Mouse (Mus musculus) kidney, embryonic 15.5 days (tissue): ENCODE results near the gene Carns1. TPM values are rescaled to one million over a fixed set of nuclear protein-coding genes. Genes with fewer than 3 reads are reported as not detected.
A peak's percentile ranks its signal among the peaks of the same experiment; 100 is the strongest.

ENCODE experiments used
- ATAC-seq: fragments of 200-750 bp; cut with Nextera tagmentation; replicated peaks from 2 replicates; pipeline ENCODE4 v1.8.0; 2017; ENCODE audit warnings: moderate TSS enrichment; ENCODE audit not compliant: low FRiP score
- H3K27ac ChIP-seq: fragments of 300-500 bp; sonication (generic); 2 replicates; pipeline ENCODE4 v1.5.1; 2015; ENCODE audit warnings: mild to moderate bottlenecking, inconsistent platforms
- H3K27me3 ChIP-seq: fragments of 300-500 bp; sonication (generic); 2 replicates; pipeline ENCODE4 v1.6.1; 2015; ENCODE audit warnings: inconsistent platforms
- H3K36me3 ChIP-seq: fragments of 300-500 bp; sonication (generic); 2 replicates; pipeline ENCODE4 v1.6.1; 2015; ENCODE audit warnings: inconsistent platforms
- H3K4me1 ChIP-seq: fragments of 300-500 bp; sonication (generic); 2 replicates; pipeline ENCODE4 v1.6.1; 2015; ENCODE audit warnings: inconsistent platforms
- H3K4me2 ChIP-seq: fragments of 300-500 bp; sonication (generic); 2 replicates; pipeline ENCODE4 v1.6.1; 2015; ENCODE audit warnings: moderate library complexity, mild to moderate bottlenecking, inconsistent platforms
- H3K4me3 ChIP-seq: fragments of 300-500 bp; sonication (generic); replicated peaks from 2 replicates; pipeline ENCODE4 v1.5.1; 2015; ENCODE audit warnings: mild to moderate bottlenecking, inconsistent platforms
- H3K9ac ChIP-seq: fragments of 300-500 bp; sonication (generic); 2 replicates; pipeline ENCODE4 v1.6.1; 2015; ENCODE audit warnings: mild to moderate bottlenecking, inconsistent platforms
- H3K9me3 ChIP-seq: fragments of 300-500 bp; sonication (generic); replicated peaks from 2 replicates; pipeline ENCODE4 v1.6.1; 2016; ENCODE audit warnings: inconsistent platforms
- WGBS: fragments of 180-500 bp; shearing (Covaris S2); methylation state at CpG from one replicate; pipeline ENCODE4 v1.1.7; 2015; ENCODE audit warnings: mixed read lengths; 5-methylcytosine and 5-hydroxymethylcytosine counted together
- polyA plus RNA-seq: library from polyadenylated mRNA; unstranded; fragments of >200 nt; fragmentation: Nextera tagmentation; extraction: Ambion mirVana; gene quantifications from 2 replicates; pipeline ENCODE4 v1.2.1, GENCODE M21; 2015

Gene Carns1
- polyA plus RNA-seq, 1 experiment from 2014 or later = 2.9 TPM

DNA sequence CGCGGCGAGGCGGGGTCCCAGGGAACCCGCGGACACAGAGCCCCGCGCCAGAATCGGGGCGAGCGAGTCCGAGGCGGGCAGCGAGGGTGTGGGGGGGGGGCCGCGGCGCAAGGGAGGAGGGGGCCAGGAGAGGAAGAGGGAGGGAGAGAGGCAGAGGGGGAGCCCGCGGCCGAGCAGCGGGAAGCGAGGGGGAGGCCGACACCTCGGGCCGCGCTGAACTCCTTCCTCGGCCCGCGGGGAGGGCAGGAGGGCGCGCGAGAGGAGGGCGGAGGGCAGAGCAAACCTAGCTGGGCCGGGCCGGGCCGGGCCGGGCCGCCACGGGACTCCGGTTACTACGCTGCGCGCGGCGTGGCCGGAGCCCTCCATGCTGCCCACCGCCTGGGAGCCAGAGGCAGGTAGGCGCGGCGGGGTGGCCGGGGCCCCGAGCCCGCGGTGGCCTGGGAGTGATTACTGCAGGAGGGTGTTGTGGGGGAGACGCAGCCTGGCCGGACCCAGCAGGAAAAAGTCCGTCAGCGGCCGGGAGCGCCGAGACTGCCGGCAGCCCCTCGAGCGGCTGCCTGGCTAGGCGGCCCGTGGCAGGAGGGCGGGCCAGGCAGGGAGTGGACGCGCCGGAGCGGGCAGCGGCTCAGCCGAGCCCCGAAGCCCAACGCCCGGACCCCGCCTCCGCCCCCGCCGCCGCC, 39.6 kb upstream of the Carns1 start:
- peaks cover 78% of the 10 kb centered on the region for H3K4me1 ChIP-seq
- under 1% methylated on average over 58 of the region's 81 CpGs for WGBS
- ATAC-seq = peak; percentile 50
- peaks cover 5% of the 10 kb centered on the region; the same call in 1 of the 2 replicates for H3K27me3 ChIP-seq
- H3K9me3 ChIP-seq = no peaks in the 10 kb centered on the region
- no peaks in the 10 kb centered on the region for H3K36me3 ChIP-seq
- H3K27ac ChIP-seq = peak overlapping the region; percentile 94
- H3K9ac ChIP-seq = peak overlapping the region; percentile 85
- H3K4me3 ChIP-seq = peak overlapping the region; percentile 66
- peak overlapping the region; percentile 84 for H3K4me2 ChIP-seq

DNA sequence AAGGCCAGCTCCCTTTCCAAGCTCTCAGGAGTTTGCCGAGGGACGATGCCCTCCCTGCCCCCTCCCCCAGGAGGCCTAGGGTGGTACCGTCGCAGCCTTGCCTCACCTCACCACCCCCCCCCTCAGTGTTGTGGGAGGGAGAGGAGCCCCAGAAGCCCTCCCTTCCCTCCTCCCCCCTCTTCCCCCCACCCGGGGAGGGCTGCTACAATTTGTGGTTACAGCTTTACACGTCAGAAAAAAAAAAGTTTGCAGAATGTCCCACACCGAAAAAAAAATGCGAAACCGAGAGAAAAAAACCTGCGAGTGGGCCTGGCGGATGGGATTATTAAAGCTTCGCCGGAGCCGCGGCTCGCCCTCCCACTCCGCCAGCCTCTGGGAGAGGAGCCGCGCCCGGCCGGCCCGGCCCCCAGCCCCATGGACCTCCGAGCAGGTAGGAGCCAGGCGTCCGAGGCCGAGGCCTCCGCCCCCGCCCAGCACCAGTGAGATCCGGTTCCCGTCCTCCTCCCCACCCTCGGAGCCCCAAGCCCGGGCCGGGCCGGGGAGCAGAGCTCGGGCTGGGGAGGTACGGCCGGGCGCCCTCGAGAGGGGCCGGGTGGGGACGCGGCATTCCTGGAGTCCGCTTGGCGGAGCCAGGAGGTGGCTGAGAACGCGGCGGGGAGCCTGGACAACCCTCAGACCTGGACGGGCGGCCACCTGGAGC, 38.9 kb upstream of the Carns1 start, which contains the start of the genes Clcf1 and AC109138.7:
Gene Clcf1, plus strand, starts transcription at position 168 of the 700 bp plus-strand sequence.
Gene AC109138.7, plus strand, starts transcription at position 287 of the 700 bp plus-strand sequence.
- WGBS = 2% methylated on average over 48 of the region's 49 CpGs
- H3K27me3 ChIP-seq = peaks cover 5% of the 10 kb centered on the region; the same call in 1 of the 2 replicates
- peak within 1 kb of the TSS; percentile 66 for H3K4me3 ChIP-seq
- H3K36me3 ChIP-seq = no peaks in the 10 kb centered on the region
- peak within 1 kb of the TSS; percentile 94 for H3K27ac ChIP-seq
- ATAC-seq = peak; percentile 45
- peak within 1 kb of the TSS; percentile 84 for H3K4me2 ChIP-seq
- peak within 1 kb of the TSS; percentile 85 for H3K9ac ChIP-seq
- peaks cover 71% of the 10 kb centered on the region for H3K4me1 ChIP-seq
- H3K9me3 ChIP-seq = no peaks in the 10 kb centered on the region

GRCm38 (mm10) chr19:4213524-4213974, 38.3 kb upstream of the Carns1 start:
- no peaks in the 10 kb centered on the region for H3K36me3 ChIP-seq
- H3K27me3 ChIP-seq = peaks cover 5% of the 10 kb centered on the region; the same call in 1 of the 2 replicates
- H3K4me3 ChIP-seq = peak overlapping the region; percentile 66
- H3K9me3 ChIP-seq = no peaks in the 10 kb centered on the region
- peak overlapping the region; percentile 94 for H3K27ac ChIP-seq
- ATAC-seq = peak; percentile 30
- H3K4me1 ChIP-seq = peaks cover 67% of the 10 kb centered on the region
- H3K9ac ChIP-seq = peak overlapping the region; percentile 85
- WGBS = 8% methylated on average over 9 of the region's 9 CpGs
- H3K4me2 ChIP-seq = peak overlapping the region; percentile 84

- H3K36me3 ChIP-seq = no peaks in the 10 kb centered on the region
- peaks cover 5% of the 10 kb centered on the region; the same call in 1 of the 2 replicates for H3K27me3 ChIP-seq
- H3K4me1 ChIP-seq = peaks cover 53% of the 10 kb centered on the region
- no peak overlapping the region for H3K9ac ChIP-seq
- H3K27ac ChIP-seq = peak overlapping the region; percentile 69
- H3K4me2 ChIP-seq = peak overlapping the region; percentile 26
- 44% methylated on average over 4 of the region's 4 CpGs for WGBS
- H3K9me3 ChIP-seq = no peaks in the 10 kb centered on the region
- no peak for ATAC-seq
- H3K4me3 ChIP-seq = no peak overlapping the region
Measured at GRCm38 (mm10) chr19:4211891-4212588, 36.8 kb upstream of the Carns1 start.

DNA sequence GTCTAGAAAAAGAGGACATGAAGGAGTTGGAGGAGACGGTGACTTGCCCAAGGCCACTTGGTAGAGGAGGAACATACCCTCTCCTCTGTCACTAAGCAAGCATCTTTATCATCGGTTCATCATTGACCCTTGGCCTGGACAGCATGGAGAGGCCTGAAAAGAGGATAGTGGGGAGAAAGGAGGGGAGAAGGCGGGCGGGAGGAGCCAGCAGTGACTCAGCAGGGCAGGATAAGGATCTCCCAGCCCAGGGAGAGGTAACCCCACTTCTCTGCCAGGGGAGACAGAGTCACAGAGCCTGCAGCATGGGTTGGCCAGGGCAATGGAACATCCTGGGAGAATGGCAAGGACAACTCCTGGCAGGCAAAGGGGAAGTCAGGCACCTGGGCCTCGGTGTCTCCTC, 33.3 kb upstream of the Carns1 start:
- Histone ChIP-seq H3K27ac (no peak overlapping the region), H3K36me3 (no peaks in the 10 kb centered on the region), H3K9me3 (no peaks in the 10 kb centered on the region), H3K27me3 (peaks cover 10% of the 10 kb centered on the region), H3K9ac (no peak overlapping the region), H3K4me1 (peaks cover 28% of the 10 kb centered on the region), H3K4me3 (no peak overlapping the region), H3K4me2 (no peak overlapping the region)
- ATAC-seq = no peak
- 76% methylated on average over 5 of the region's 5 CpGs for WGBS

GRCm38 (mm10) chr19:4206971-4207370, 31.7 kb upstream of the Carns1 start:
- Histone ChIP-seq H3K36me3 (no peaks in the 10 kb centered on the region), H3K27me3 (peaks cover 10% of the 10 kb centered on the region), H3K4me3 (no peak overlapping the region), H3K9ac (no peak overlapping the region), H3K9me3 (no peaks in the 10 kb centered on the region), H3K4me2 (no peak overlapping the region), H3K4me1 (peaks cover 23% of the 10 kb centered on the region), H3K27ac (no peak overlapping the region)
- WGBS = 0% methylated on average over 2 of the region's 2 CpGs
- ATAC-seq = peak; percentile 67; the same call in 1 of the 2 replicates

DNA sequence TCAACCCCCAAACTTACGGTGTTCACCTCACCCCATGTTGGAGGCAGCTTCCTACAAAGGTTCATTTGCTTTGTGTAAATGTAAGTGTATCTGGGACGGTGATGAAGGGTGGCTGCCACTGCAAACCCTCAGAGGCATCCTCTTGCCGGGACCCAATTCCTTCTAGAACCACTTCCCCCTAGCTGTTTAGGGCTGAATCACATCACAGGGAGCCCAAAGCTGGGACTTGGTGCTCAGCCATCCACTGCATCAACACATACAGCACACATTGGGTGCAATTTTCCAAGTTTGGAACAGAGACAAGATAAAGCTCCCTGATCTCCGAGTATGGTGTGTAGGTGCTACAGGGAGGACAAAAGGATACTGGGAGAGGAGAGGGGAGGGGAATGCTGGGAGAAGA, 29.6 kb upstream of the Carns1 start:
- Histone ChIP-seq H3K27me3 (peaks cover 5% of the 10 kb centered on the region; the same call in 1 of the 2 replicates), H3K9ac (no peak overlapping the region), H3K4me2 (no peak overlapping the region), H3K4me3 (no peak overlapping the region), H3K27ac (no peak overlapping the region), H3K4me1 (peaks cover 25% of the 10 kb centered on the region), H3K9me3 (no peaks in the 10 kb centered on the region), H3K36me3 (peaks cover 3% of the 10 kb centered on the region)
- WGBS = 70% methylated on average over 4 of the region's 4 CpGs
- ATAC-seq = no peak

GRCm38 (mm10) chr19:4203604-4204326, 28.5 kb upstream of the Carns1 start:
- Histone ChIP-seq H3K36me3 (peaks cover 14% of the 10 kb centered on the region), H3K4me1 (peaks cover 29% of the 10 kb centered on the region), H3K9ac (no peak overlapping the region), H3K27ac (peak overlapping the region; percentile 15; the same call in 1 of the 2 replicates), H3K9me3 (no peaks in the 10 kb centered on the region), H3K27me3 (peaks cover 5% of the 10 kb centered on the region; the same call in 1 of the 2 replicates), H3K4me2 (no peak overlapping the region), H3K4me3 (no peak overlapping the region)
- ATAC-seq = no peak
- WGBS = 65% methylated on average over 13 of the region's 13 CpGs

- 63% methylated on average over 3 of the region's 3 CpGs for WGBS
- ATAC-seq = no peak
- Histone ChIP-seq H3K27ac (no peak overlapping the region), H3K4me2 (no peak overlapping the region), H3K9ac (no peak overlapping the region), H3K4me1 (peaks cover 29% of the 10 kb centered on the region), H3K36me3 (peaks cover 20% of the 10 kb centered on the region), H3K9me3 (no peaks in the 10 kb centered on the region), H3K27me3 (peaks cover 5% of the 10 kb centered on the region; the same call in 1 of the 2 replicates), H3K4me3 (no peak overlapping the region)
Measured at GRCm38 (mm10) chr19:4203148-4203547, 27.9 kb upstream of the Carns1 start.

- Histone ChIP-seq H3K4me2 (peak overlapping the region; percentile 92), H3K9me3 (no peaks in the 10 kb centered on the region), H3K36me3 (peaks cover 30% of the 10 kb centered on the region), H3K27me3 (peaks cover 5% of the 10 kb centered on the region; the same call in 1 of the 2 replicates), H3K9ac (peak overlapping the region; percentile 75), H3K4me1 (peaks cover 37% of the 10 kb centered on the region), H3K4me3 (peak overlapping the region; percentile 76), H3K27ac (peak overlapping the region; percentile 49; the same call in 1 of the 2 replicates)
- ATAC-seq = no peak
- 21% methylated on average over 7 of the region's 7 CpGs for WGBS
Measured at GRCm38 (mm10) chr19:4202149-4202548, 26.9 kb upstream of the Carns1 start.

DNA sequence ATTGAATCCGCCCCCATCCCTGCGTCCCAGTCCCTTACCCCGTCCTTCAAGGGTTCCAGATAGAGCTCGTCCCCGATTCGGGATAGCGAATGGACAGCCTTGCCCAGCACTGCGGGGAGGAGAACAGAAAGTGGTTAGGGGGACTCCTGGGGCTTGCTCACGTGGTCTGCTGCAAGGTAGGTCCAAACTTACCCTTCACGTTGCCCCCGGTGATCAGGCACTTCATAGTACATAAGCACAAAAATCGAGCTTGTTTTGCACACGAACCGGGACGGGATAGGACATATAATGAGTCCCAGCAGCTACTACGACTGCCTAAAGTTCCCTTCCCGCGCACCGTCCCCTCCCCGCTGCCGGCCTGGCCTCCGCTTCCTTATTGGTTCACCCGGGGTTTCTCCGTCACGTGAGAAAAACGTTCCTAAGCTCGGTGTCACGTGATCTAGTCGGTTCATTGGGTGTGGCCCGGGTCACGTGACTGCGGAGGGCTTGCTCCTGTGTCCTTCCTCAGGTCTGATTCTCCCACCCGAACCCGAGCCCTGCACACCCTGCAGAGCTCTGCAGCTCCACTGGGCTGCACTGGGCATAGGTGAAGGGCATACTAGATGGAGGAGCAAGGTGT, 26.1 kb upstream of the Carns1 start, which contains the start of gene Rad9a:
Gene Rad9a, minus strand, starts transcription at position 372 of the 619 bp plus-strand sequence.
- Histone ChIP-seq H3K4me3 (peak within 1 kb of the TSS; percentile 76), H3K9me3 (no peaks in the 10 kb centered on the region), H3K4me2 (peak within 1 kb of the TSS; percentile 92), H3K27me3 (peaks cover 5% of the 10 kb centered on the region; the same call in 1 of the 2 replicates), H3K27ac (peak within 1 kb of the TSS; percentile 84), H3K4me1 (peaks cover 44% of the 10 kb centered on the region), H3K36me3 (peaks cover 37% of the 10 kb centered on the region), H3K9ac (peak within 1 kb of the TSS; percentile 75)
- 0% methylated on average over 34 of the region's 34 CpGs for WGBS
- ATAC-seq = peak; percentile 81
